Mouse (Mus musculus) lung, adult 2 months (tissue): ENCODE measurements around the gene Shisa2.

Experiments used
- CTCF ChIP-seq: fragments of 200-500 bp; IDR thresholded peaks from 2 replicates; pipeline ENCODE4 v1.5.1; 2011; ENCODE audit warnings: mild to moderate bottlenecking, low read length, control low read depth; ENCODE audit not compliant: insufficient read depth
- POLR2A ChIP-seq: fragments of 200-500 bp; IDR thresholded peaks from 2 replicates; pipeline ENCODE4 v1.6.1; 2011; ENCODE audit warnings: low read depth, mild to moderate bottlenecking, control low read depth, low read length, borderline replicate concordance; ENCODE audit errors: extremely low read depth

DNA sequence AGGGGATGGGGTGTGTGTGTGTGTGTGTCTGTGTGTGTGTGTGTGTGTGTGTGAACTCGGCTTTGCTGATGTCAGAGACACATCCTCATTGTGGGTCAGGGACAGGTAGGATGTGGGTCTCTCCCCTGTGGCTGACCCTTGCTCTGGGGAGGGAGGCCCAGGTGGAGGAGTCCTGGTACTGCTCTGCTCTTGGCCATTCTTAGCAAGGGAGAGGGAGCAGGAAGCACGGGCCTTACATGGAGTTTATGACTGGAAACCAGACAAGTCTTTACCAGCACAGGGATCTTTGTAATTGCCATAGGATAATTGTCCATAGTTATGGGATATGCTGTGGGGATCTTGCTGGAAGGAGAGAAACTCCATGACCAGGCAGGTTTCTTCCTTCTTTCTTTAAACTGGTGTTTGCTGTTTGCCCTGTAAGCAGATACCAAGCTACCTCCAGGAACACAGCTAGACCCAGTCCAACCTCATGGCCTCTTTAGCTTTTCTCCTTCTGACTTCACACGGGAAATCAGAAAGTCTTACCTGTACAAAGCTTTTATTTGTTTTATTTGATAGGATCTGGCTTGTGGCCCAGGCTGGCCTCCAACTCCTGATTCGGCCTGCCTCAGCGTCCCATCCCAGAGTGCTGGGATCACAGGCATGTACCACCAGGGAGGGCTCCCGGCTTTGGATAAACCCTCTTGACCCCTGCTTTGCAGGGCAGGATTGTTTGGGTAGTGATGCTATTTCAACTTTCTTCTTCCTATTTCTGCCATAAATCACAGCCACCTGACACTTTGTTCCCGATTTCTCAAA lies 14.0 kb downstream of the Shisa2 start:
- TF ChIP-seq CTCF: no peak
- no peak for TF ChIP-seq POLR2A
